Mouse (Mus musculus) hindbrain, embryonic 11.5 days (tissue): ENCODE measurements around the gene Zfand2b. TPM values are rescaled to one million over a fixed set of nuclear protein-coding genes. Genes with fewer than 3 reads are reported as not detected.

Source experiments
- ATAC-seq: fragments of 200-750 bp; cut with Nextera tagmentation; 2 replicates; pipeline ENCODE4 v1.8.0; 2017; ENCODE audit warnings: mild to moderate bottlenecking, moderate TSS enrichment, moderate library complexity; ENCODE audit not compliant: low FRiP score
- DNase-seq: peaks from one replicate; pipeline ENCODE4 v3.0.0-alpha.2; 2015; ENCODE audit warnings: low spot score
- H3K27ac ChIP-seq: fragments of 300-500 bp; sonication (generic); 2 replicates; pipeline ENCODE4 v1.5.1; 2014; ENCODE audit warnings: mild to moderate bottlenecking, low read depth, low read length
- H3K27me3 ChIP-seq: fragments of 300-500 bp; sonication (generic); 2 replicates; pipeline ENCODE4 v1.6.1; 2014; ENCODE audit warnings: mild to moderate bottlenecking, low read length, moderate library complexity, mixed read lengths; ENCODE audit not compliant: control insufficient read depth, insufficient read depth
- H3K36me3 ChIP-seq: fragments of 300-500 bp; sonication (generic); 2 replicates; pipeline ENCODE4 v1.6.1; 2014; ENCODE audit warnings: mild to moderate bottlenecking, low read length, moderate library complexity, mixed read lengths; ENCODE audit not compliant: control insufficient read depth, insufficient read depth
- H3K4me1 ChIP-seq: fragments of 300-500 bp; sonication (generic); replicated peaks from 2 replicates; pipeline ENCODE4 v1.6.1; 2014; ENCODE audit warnings: low read length, mixed read lengths; ENCODE audit not compliant: control insufficient read depth, insufficient read depth
- H3K4me2 ChIP-seq: fragments of 300-500 bp; sonication (generic); replicated peaks from 2 replicates; pipeline ENCODE4 v1.6.1; 2014; ENCODE audit warnings: mild to moderate bottlenecking, low read depth, low read length
- H3K4me3 ChIP-seq: fragments of 300-500 bp; sonication (generic); 2 replicates; pipeline ENCODE4 v1.5.1; 2014; ENCODE audit warnings: low read depth, low read length
- H3K9ac ChIP-seq: fragments of 300-500 bp; sonication (generic); 2 replicates; pipeline ENCODE4 v1.6.1; 2014; ENCODE audit warnings: low read depth, low read length
- H3K9me3 ChIP-seq: fragments of 300-500 bp; sonication (generic); 2 replicates; pipeline ENCODE4 v1.6.1; 2016; ENCODE audit warnings: low read length; ENCODE audit not compliant: control insufficient read depth
- WGBS: fragments of 180-500 bp; shearing (Covaris S2); extraction: QIAGEN DNeasy Blood & Tissue Kit; methylation state at CpG from one replicate; pipeline ENCODE4 v1.1.7; 2014; 5-methylcytosine and 5-hydroxymethylcytosine counted together
- polyA plus RNA-seq: library from polyadenylated mRNA; unstranded; fragments of >200 nt; fragmentation: Nextera tagmentation; extraction: Ambion mirVana; gene quantifications from 2 replicates; pipeline ENCODE4 v1.2.1, GENCODE M21; 2014

Zfand2b gene
- polyA plus RNA-seq, 1 experiment from 2014 or later, result 37.4 TPM

GRCm38 (mm10) chr1:75213096-75213495 lies 44.6 kb downstream of the Zfand2b start:
- Histone ChIP-seq H3K4me2 (no peak overlapping the region), H3K4me3 (no peak overlapping the region), H3K27ac (no peak overlapping the region), H3K9me3 (no peaks in the 10 kb centered on the region), H3K36me3 (0 out of 2 replicates have a peak, but pooled peaks cover 2% of the 10 kb centered on the region), H3K9ac (no peak overlapping the region), H3K27me3 (peaks cover 22% of the 10 kb centered on the region), H3K4me1 (peaks cover 5% of the 10 kb centered on the region)
- DNase-seq (no peak), ATAC-seq (no peak)
- WGBS, result 95% methylated on average over 7 of the region's 7 CpGs

- no peak overlapping the region for H3K4me2 ChIP-seq
- H3K4me1 ChIP-seq, result peaks cover 10% of the 10 kb centered on the region
- H3K36me3 ChIP-seq, result 0 out of 2 replicates have a peak, but pooled peaks cover 2% of the 10 kb centered on the region
- H3K9me3 ChIP-seq, result no peaks in the 10 kb centered on the region
- no peak overlapping the region for H3K9ac ChIP-seq
- ATAC-seq, result no peak
- H3K27me3 ChIP-seq, result peaks cover 31% of the 10 kb centered on the region
- H3K27ac ChIP-seq, result no peak overlapping the region
- WGBS, result 84% methylated on average over 2 of the region's 2 CpGs
- H3K4me3 ChIP-seq, result no peak overlapping the region
- no peak for DNase-seq
Observed at GRCm38 (mm10) chr1:75214442-75214841, 46.0 kb downstream of the Zfand2b start.

DNA sequence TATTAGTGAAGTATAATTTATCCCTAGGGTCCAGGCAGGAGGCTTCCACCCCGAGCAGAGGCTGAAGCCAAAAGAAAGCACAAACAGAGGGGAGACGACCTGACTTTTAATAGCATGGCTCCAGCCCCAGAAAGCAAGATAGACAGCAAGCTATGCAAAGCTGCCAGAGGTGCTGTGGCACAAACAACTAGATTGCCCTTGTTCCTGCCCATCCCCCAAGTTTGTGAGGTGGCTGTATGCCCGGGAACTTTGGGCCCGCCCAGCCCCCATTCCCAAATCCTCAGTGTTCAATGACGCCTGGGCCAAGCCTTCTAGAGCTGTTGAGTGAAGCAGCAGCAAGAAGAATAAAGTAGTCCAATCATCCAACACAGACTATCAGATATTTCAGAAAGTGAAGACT lies 46.4 kb downstream of the Zfand2b start:
- H3K27me3 ChIP-seq, result peaks cover 34% of the 10 kb centered on the region
- no peak overlapping the region for H3K4me3 ChIP-seq
- 80% methylated on average over 5 of the region's 5 CpGs for WGBS
- no peak for DNase-seq
- peaks cover 10% of the 10 kb centered on the region for H3K4me1 ChIP-seq
- no peak for ATAC-seq
- no peak overlapping the region for H3K4me2 ChIP-seq
- 0 out of 2 replicates have a peak, but pooled peaks cover 2% of the 10 kb centered on the region for H3K36me3 ChIP-seq
- H3K27ac ChIP-seq, result no peak overlapping the region
- H3K9me3 ChIP-seq, result no peaks in the 10 kb centered on the region
- no peak overlapping the region for H3K9ac ChIP-seq

DNA sequence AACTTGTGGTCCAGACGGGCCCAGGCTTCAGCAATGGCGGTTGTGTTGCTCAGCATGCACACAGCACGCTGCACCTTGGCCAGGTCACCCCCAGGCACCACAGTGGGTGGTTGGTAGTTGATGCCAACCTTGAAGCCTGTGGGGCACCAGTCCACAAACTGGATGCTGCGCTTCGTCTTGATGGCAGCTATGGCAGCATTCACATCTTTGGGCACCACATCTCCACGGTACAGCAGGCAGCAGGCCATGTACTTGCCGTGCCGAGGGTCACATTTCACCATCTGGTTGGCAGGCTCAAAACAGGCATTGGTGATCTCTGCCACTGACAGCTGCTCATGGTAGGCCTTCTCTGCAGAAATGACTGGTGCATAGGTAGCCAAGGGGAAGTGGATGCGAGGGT lies 47.3 kb downstream of the Zfand2b start:
- H3K9ac ChIP-seq, result no peak overlapping the region
- peaks cover 43% of the 10 kb centered on the region for H3K27me3 ChIP-seq
- H3K4me2 ChIP-seq, result no peak overlapping the region
- H3K27ac ChIP-seq, result no peak overlapping the region
- WGBS, result 95% methylated on average over 9 of the region's 9 CpGs
- DNase-seq (no peak), ATAC-seq (no peak)
- 0 out of 2 replicates have a peak, but pooled peaks cover 2% of the 10 kb centered on the region for H3K36me3 ChIP-seq
- no peaks in the 10 kb centered on the region for H3K9me3 ChIP-seq
- peaks cover 10% of the 10 kb centered on the region for H3K4me1 ChIP-seq
- H3K4me3 ChIP-seq, result no peak overlapping the region

DNA sequence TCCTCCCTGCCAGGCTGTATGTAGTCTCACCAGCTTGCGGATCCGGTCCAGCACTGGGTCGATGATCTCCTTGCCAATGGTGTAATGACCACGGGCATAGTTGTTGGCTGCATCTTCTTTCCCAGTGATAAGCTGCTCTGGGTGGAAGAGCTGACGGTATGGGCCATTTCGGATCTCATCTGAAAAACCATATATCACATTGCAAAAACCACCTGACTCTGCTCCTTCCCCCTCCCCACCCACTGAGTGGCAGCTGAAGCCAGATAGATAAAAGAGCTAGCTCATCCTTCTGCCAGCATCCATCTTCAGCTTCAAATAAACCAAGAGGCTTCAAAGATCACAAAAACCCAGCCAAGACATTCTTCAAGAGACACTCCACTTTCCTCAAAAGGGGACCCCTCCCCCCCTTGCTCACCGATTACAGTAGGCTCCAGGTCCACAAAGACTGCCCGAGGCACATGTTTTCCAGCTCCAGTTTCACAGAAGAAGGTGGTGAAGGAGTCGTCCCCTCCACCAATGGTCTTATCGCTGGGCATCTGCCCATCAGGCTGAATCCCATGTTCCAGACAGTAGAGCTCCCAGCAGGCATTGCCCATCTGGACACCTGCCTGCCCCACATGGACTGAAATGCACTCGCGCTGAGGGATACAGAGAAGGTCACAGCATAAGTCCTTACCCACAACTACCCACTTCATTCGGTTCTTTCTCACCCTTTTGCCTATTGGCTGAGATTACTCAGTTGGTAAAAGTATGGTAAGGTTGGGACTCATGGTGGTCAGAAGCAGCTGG lies 48.5 kb downstream of the Zfand2b start:
- ATAC-seq, result no peak
- Histone ChIP-seq H3K36me3 (0 out of 2 replicates have a peak, but pooled peaks cover 2% of the 10 kb centered on the region), H3K27ac (no peak overlapping the region), H3K27me3 (peaks cover 46% of the 10 kb centered on the region), H3K4me2 (no peak overlapping the region), H3K4me3 (no peak overlapping the region), H3K9me3 (no peaks in the 10 kb centered on the region), H3K9ac (no peak overlapping the region), H3K4me1 (peaks cover 7% of the 10 kb centered on the region)
- DNase-seq, result no peak
- WGBS, result 83% methylated on average over 13 of the region's 13 CpGs

DNA sequence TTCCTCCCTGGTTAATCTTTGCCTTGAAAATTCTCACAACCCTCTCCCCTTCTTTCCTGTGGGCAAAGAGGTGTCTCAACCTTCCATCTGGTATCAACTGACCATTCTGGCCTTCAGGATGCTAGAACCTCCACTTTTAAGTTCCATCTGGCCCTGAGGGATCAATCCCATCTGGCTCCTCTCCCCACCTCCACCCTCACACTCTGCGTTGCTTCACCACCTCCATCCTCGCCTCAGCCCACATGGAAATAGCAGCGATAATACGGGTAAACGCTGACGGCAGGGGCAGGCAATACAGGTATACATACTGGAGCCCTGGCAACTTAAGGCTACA lies 49.4 kb downstream of the Zfand2b start:
- ATAC-seq (no peak), DNase-seq (peak; percentile 10)
- Histone ChIP-seq H3K36me3 (0 out of 2 replicates have a peak, but pooled peaks cover 2% of the 10 kb centered on the region), H3K9ac (no peak overlapping the region), H3K27me3 (peaks cover 46% of the 10 kb centered on the region), H3K4me3 (no peak overlapping the region), H3K27ac (no peak overlapping the region), H3K4me2 (no peak overlapping the region; the same call in 1 of the 2 replicates), H3K9me3 (no peaks in the 10 kb centered on the region), H3K4me1 (peaks cover 5% of the 10 kb centered on the region)
- WGBS, result 6% methylated on average over 6 of the region's 6 CpGs

DNA sequence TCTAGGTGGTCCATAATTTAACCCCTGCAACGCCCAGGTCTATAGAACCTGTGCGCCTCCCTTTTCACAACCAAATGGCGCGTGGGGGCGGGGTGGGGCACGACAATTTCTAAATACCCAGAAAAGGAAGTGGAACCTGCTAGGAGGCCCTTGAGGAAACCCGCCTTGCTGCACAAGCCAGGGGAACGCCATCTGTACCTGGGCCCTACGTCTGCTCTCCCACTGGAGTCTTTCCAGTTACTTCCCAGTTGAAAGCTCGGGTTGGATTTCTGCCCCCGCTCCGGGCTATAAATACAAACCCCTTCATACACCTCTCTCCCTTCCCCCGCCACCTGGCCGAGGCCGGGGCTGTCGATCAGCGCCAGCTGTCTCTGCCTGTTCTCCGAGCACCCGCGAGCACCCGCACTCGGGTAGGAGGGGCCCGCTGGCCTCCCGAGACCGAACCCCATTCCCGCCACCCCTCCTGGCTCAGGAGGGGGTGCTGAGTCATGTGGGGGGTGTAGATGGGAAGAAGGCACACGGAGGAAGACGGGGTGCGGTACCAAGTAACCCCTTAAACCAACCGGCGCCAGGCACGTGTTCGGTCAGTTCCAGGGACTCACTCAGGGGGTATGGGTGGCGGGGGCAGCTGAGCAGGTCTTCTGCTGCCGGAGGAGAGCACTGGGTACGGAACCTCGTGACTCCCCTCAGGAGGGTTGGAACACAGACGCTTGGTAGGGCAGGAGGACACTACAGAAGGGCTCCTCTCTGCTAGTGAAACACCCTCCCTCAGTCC lies 50.0 kb downstream of the Zfand2b start:
- H3K4me1 ChIP-seq, result peaks cover 5% of the 10 kb centered on the region
- DNase-seq (peak; percentile 39), ATAC-seq (peak; percentile 52; the same call in 1 of the 2 replicates)
- no peak overlapping the region for H3K27ac ChIP-seq
- WGBS, result under 1% methylated on average over 38 of the region's 38 CpGs
- no peaks in the 10 kb centered on the region for H3K9me3 ChIP-seq
- peaks cover 46% of the 10 kb centered on the region for H3K27me3 ChIP-seq
- 0 out of 2 replicates have a peak, but pooled peaks cover 2% of the 10 kb centered on the region for H3K36me3 ChIP-seq
- H3K4me3 ChIP-seq, result peak overlapping the region; percentile 46
- peak overlapping the region; percentile 92 for H3K4me2 ChIP-seq
- H3K9ac ChIP-seq, result no peak overlapping the region

- peak; percentile 79 for DNase-seq
- H3K4me1 ChIP-seq, result peaks cover 5% of the 10 kb centered on the region
- H3K4me2 ChIP-seq, result peak overlapping the region; percentile 92
- H3K9ac ChIP-seq, result peak overlapping the region; percentile 42; the same call in 1 of the 2 replicates
- H3K36me3 ChIP-seq, result 0 out of 2 replicates have a peak, but pooled peaks cover 2% of the 10 kb centered on the region
- H3K4me3 ChIP-seq, result peak overlapping the region; percentile 46
- no peaks in the 10 kb centered on the region for H3K9me3 ChIP-seq
- under 1% methylated on average over 24 of the region's 24 CpGs for WGBS
- peak; percentile 79 for ATAC-seq
- peaks cover 46% of the 10 kb centered on the region for H3K27me3 ChIP-seq
- no peak overlapping the region for H3K27ac ChIP-seq
Observed at GRCm38 (mm10) chr1:75219078-75219477, 50.6 kb downstream of the Zfand2b start.
